Mouse (Mus musculus) liver, embryonic 14.5 days (tissue): Measurements from ENCODE around the gene Gm47841.

Source experiments
- CTCF ChIP-seq: IDR thresholded peaks from 2 replicates; pipeline ENCODE4 v1.5.1; 2016; ENCODE audit warnings: antibody characterized with exemption, low read depth, control low read depth
- EP300 ChIP-seq: IDR thresholded peaks from 2 replicates; pipeline ENCODE4 v1.6.1; 2016; ENCODE audit warnings: antibody characterized with exemption, low read depth

GRCm38 (mm10) chr15:101068671-101069070, 21.5 kb upstream of the Gm47841 start:
- TF ChIP-seq EP300 (no peak), CTCF (no peak)
